Mouse (Mus musculus): ENCODE results near the gene Bloc1s1. TPM values are rescaled to one million over a fixed set of nuclear protein-coding genes. Genes with fewer than 3 reads are reported as not detected.

The Bloc1s1 gene
- polyA plus RNA-seq, 1 experiment from 2014 or later = 81.9 TPM

DNA sequence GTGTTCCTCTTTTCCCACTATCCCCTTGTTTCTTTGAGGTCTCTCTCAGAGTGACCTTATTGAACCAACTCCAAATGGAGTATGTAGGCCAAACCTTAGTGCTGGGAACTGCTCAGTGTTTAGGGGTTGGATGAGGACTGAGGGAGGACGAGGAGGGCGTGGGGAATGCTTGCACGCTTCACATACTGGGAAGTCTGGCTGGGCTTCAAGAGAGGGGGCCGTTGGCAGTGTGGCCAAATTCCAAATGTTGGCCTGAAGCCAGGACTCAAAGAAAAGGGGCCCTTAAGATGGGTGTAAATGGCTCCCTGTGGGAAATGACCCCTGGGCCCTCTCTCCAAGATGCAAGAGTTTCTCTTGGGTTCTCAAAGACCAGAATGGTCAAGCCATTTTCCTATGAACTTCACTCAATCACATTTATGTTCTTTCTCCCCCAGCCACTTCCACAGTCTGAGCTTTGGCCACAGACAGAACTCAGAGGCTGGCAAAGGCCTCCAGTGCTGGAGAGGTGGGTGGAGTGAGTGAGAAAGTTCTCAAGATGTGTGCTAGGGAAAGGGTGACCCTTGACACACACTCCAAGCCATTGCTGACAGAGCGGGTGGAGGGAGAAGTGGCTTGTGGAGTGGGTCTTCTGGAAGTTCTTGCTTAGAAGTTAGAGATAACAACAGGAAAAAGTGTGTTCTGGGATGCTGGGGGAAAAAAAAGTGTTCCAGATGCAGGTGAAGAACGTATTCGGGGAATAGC, 6.0 kb upstream of the Bloc1s1 start:
- Histone ChIP-seq H3K9me3 (replicated peaks) (no peaks in the 10 kb centered on the region), H3K9ac (no peak overlapping the region), H3K4me1 (replicated peaks) (0 out of 2 replicates have a peak, but pooled peaks cover 8% of the 10 kb centered on the region), H3K27me3 (peaks cover 74% of the 10 kb centered on the region), H3K4me3 (replicated peaks) (no peak overlapping the region), H3K4me2 (no peak overlapping the region), H3K27ac (no peak overlapping the region), H3K36me3 (no peaks in the 10 kb centered on the region)
- WGBS (ENCODE audit: insufficient replicate concordance) = 56% methylated on average over 7 of the region's 7 CpGs
- DNase-seq (no peak), ATAC-seq (ENCODE audit: low read depth) (no peak)

DNA sequence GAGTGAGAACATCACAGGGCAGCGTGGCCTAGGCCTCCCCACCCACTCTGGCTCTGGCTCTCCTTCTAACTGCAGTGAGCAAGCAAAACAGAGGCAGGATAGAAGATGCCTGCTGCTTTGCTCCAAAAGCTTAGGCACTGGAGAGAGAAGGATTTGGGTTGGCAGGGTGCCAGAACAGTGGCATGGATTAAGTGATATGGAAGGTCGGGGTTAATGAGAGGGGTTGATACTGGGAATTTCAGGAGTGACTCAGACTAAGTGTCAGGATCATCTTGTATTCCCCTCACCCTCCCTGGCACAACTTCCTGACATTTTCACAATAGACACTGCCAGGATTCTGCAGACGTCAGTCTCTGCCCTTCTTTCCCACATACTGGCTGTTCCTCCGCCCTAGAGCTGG, 4.5 kb upstream of the Bloc1s1 start:
- no peaks in the 10 kb centered on the region for H3K36me3 ChIP-seq
- no peak for ATAC-seq (ENCODE audit: low read depth)

DNA sequence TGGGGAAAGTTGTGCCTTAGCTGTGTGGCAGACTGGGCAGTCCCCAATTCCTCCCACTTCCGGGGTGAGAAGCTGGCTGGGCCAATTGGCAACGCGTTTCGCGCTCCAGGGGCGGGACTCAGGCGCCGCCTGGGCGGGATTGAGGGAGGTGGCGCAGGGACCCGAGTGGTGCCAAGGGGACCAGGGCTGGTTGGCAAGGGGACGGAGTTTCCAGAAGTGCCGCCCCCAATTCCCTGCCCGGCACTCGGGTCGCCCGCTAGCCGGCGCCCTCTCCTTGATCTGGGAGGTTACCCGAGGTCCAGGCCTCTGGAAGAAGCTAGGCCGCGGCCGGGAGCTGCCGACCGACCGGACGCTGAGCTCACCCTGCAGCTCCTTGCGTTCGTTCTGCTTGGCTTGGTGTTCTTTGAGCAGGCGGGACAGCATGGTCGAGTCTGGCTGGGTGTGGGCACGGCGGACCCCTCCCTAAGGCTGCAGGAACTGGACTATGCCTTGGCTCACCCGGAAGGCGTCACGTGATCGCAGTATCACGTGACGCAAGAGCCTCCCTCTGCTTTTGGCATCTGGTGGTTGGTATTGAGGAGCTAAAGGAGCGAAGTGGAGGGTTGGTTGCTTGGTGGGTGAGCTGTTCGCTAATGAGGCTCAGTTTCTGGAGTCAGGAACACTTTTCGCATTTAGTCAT, 683 bp downstream of the Bloc1s1 start:
- H3K4me2 ChIP-seq = peak overlapping the region; percentile 81
- H3K9me3 ChIP-seq (replicated peaks) = no peaks in the 10 kb centered on the region
- H3K9ac ChIP-seq = peak overlapping the region; percentile 88
- peak; percentile 97 for ATAC-seq (ENCODE audit: low read depth)
- H3K4me1 ChIP-seq (replicated peaks) = peaks cover 42% of the 10 kb centered on the region
- DNase-seq = peak; percentile 90
- peak overlapping the region; percentile 87 for H3K27ac ChIP-seq
- under 1% methylated on average over 42 of the region's 42 CpGs for WGBS (ENCODE audit: insufficient replicate concordance)
- no peaks in the 10 kb centered on the region for H3K36me3 ChIP-seq
- peak overlapping the region; percentile 90 for H3K4me3 ChIP-seq (replicated peaks)
- H3K27me3 ChIP-seq = peaks cover 13% of the 10 kb centered on the region; the same call in 1 of the 2 replicates

More for the DNA sequence above, 4.5 kb upstream of the Bloc1s1 start:
- Histone ChIP-seq H3K4me1 (replicated peaks) (peaks cover 11% of the 10 kb centered on the region), H3K9me3 (replicated peaks) (no peaks in the 10 kb centered on the region), H3K27ac (no peak overlapping the region), H3K27me3 (peaks cover 60% of the 10 kb centered on the region), H3K9ac (no peak overlapping the region), H3K4me2 (no peak overlapping the region), H3K4me3 (replicated peaks) (no peak overlapping the region)
- 30% methylated on average over 4 of the region's 4 CpGs for WGBS (ENCODE audit: insufficient replicate concordance)
- no peak for DNase-seq

GRCm38 (mm10) chr10:128922822-128923012, 1.1 kb downstream of the Bloc1s1 start, which contains the start of gene Rdh5:
Gene Rdh5 (minus strand): TSS chr10:128922888.
- no peak for ATAC-seq (ENCODE audit: low read depth)
- H3K4me3 ChIP-seq (replicated peaks) = peak within 1 kb of the TSS; percentile 90
- WGBS (ENCODE audit: insufficient replicate concordance) = 23% methylated on average over 1 of the region's 1 CpGs
- no peaks in the 10 kb centered on the region for H3K9me3 ChIP-seq (replicated peaks)
- peaks cover 8% of the 10 kb centered on the region; the same call in 1 of the 2 replicates for H3K27me3 ChIP-seq
- H3K4me2 ChIP-seq = peak within 1 kb of the TSS; percentile 81
- H3K4me1 ChIP-seq (replicated peaks) = peaks cover 44% of the 10 kb centered on the region
- H3K9ac ChIP-seq = peak within 1 kb of the TSS; percentile 88
- H3K36me3 ChIP-seq = peaks cover 3% of the 10 kb centered on the region
- no peak for DNase-seq
- peak within 1 kb of the TSS; percentile 87 for H3K27ac ChIP-seq

GRCm38 (mm10) chr10:128921883-128922821, 1.7 kb downstream of the Bloc1s1 start:
- Histone ChIP-seq H3K27ac (no peak overlapping the region), H3K36me3 (peaks cover 8% of the 10 kb centered on the region), H3K9ac (peak overlapping the region; percentile 88), H3K9me3 (replicated peaks) (no peaks in the 10 kb centered on the region), H3K4me1 (replicated peaks) (peaks cover 48% of the 10 kb centered on the region), H3K27me3 (0 out of 2 replicates have a peak, but pooled peaks cover 7% of the 10 kb centered on the region), H3K4me2 (peak overlapping the region; percentile 81), H3K4me3 (replicated peaks) (peak overlapping the region; percentile 90)
- no peak for DNase-seq
- ATAC-seq (ENCODE audit: low read depth) = no peak
- WGBS (ENCODE audit: insufficient replicate concordance) = 67% methylated on average over 16 of the region's 16 CpGs

DNA sequence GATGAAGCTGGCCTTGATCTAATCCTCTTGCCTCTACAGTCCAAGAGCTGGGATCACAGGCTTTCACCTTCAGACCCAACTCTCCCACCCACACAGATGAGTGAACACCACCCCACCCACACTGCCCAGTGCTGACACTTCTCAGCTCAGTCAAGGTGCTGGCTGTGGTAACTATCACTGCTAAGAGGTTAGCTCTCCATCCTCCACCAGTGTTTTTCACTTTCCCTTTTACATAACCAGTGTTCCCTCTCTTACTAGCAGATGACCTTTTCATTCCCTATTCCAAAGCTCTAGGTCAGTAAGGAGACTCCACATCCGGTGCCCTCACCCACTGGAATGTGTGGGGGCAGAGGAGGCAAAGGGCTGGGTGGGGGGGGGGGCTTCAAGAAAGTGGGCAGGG, 2.6 kb downstream of the Bloc1s1 start:
- H3K27me3 ChIP-seq = 0 out of 2 replicates have a peak, but pooled peaks cover 3% of the 10 kb centered on the region
- H3K9me3 ChIP-seq (replicated peaks) = no peaks in the 10 kb centered on the region
- H3K9ac ChIP-seq = no peak overlapping the region
- H3K4me2 ChIP-seq = no peak overlapping the region
- DNase-seq = no peak
- no peak for ATAC-seq (ENCODE audit: low read depth)
- 50% methylated on average over 1 of the region's 1 CpGs for WGBS (ENCODE audit: insufficient replicate concordance)
- H3K27ac ChIP-seq = no peak overlapping the region
- H3K4me3 ChIP-seq (replicated peaks) = no peak overlapping the region
- H3K4me1 ChIP-seq (replicated peaks) = peaks cover 48% of the 10 kb centered on the region
- H3K36me3 ChIP-seq = peaks cover 13% of the 10 kb centered on the region

DNA sequence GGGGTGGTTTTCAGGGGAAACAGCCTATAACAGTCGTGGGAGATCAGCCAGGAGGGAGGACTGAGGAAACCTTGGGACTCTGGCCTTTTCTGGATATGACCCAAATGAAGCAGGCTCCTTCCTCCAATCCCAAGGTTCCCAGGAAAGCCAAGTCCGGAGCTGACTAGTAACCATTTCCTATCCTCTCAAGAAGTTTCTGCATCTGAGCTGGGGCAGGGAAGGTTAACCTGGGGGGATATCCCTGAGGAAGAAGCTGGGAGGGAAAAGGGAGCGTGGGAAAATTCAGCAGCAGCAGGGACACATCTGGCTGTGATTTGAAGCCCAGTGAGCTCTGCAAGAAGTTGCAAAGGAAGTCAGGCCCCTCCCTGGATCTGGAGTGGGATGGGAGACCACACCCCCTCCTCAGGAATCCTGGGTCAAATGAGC, 3.1 kb downstream of the Bloc1s1 start:
- no peak overlapping the region for H3K9ac ChIP-seq
- H3K9me3 ChIP-seq (replicated peaks) = no peaks in the 10 kb centered on the region
- 60% methylated on average over 3 of the region's 3 CpGs for WGBS (ENCODE audit: insufficient replicate concordance)
- peaks cover 13% of the 10 kb centered on the region for H3K36me3 ChIP-seq
- peaks cover 48% of the 10 kb centered on the region for H3K4me1 ChIP-seq (replicated peaks)
- no peak for ATAC-seq (ENCODE audit: low read depth)
- H3K27me3 ChIP-seq = 0 out of 2 replicates have a peak, but pooled peaks cover 3% of the 10 kb centered on the region
- no peak for DNase-seq
- H3K27ac ChIP-seq = no peak overlapping the region
- no peak overlapping the region for H3K4me3 ChIP-seq (replicated peaks)
- H3K4me2 ChIP-seq = no peak overlapping the region

DNA sequence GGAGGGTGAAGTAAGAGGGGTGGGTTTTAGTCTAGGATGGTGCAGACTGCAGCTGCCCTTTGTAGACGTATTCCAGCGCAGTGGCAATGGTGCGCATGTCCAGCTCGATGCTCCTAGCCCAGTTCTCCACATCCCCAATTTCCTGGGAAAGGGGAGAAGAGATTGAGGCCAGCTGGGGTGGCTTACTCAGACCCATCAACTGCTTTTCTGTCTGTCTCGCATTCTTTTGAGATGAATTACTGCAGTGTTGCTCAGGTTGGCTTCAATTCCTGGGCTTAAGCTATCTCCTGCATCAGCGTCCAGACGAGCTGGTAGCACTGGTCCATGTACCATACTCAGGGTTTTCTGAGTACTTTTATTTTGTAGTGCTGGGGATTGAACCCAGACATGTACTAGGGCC, 3.9 kb downstream of the Bloc1s1 start:
- Histone ChIP-seq H3K4me2 (no peak overlapping the region), H3K9ac (no peak overlapping the region), H3K4me3 (replicated peaks) (no peak overlapping the region), H3K9me3 (replicated peaks) (no peaks in the 10 kb centered on the region), H3K27ac (no peak overlapping the region; the same call in 1 of the 2 replicates), H3K4me1 (replicated peaks) (peaks cover 48% of the 10 kb centered on the region), H3K36me3 (peaks cover 13% of the 10 kb centered on the region), H3K27me3 (0 out of 2 replicates have a peak, but pooled peaks cover 3% of the 10 kb centered on the region)
- no peak for DNase-seq
- ATAC-seq (ENCODE audit: low read depth) = no peak
- 81% methylated on average over 7 of the region's 7 CpGs for WGBS (ENCODE audit: insufficient replicate concordance)

DNA sequence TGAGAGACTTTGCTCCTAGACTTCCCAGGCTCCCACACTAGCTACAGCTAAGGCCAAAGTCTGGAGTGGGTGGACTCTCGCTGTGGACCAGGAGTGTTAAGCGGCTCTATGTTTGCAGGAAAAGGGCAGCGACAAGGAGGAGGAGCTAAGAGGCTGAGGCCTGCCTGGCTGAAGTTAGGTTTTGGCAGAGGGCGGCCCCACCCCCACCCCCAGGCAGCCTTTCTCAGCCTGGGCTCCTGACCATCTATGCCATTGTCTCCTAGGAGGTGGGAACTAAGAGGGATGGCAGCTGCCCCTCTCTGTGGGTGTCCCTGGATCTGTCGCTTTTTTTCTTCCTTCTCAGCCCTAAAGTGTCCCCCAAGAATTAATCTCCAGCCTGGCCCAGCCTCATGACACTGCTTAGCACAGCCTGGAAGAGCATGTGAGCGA, 4.6 kb downstream of the Bloc1s1 start:
- ATAC-seq (ENCODE audit: low read depth) = peak; percentile 8
- peaks cover 47% of the 10 kb centered on the region for H3K4me1 ChIP-seq (replicated peaks)
- H3K27ac ChIP-seq = peak overlapping the region; percentile 51

DNA sequence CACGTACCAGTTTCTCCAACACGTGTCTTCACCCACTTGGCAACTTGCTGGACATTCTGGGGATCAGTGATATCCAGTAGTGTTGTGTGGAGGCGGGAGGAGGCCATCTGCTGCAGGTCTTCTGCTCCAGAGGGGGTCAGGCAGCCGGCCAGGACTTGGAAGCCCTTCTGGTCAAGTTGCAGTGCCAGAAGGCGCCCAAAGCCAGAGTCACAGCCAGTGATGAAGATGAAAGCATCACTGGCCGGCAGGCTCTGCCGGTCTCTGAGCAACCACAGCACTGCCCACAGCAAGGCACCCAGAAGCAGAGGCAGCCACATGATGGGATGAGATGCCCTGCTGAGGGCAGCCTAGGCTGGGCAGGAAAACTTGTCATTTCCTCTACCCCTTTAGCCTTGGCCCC, 5.6 kb downstream of the Bloc1s1 start:
- Histone ChIP-seq H3K9ac (no peak overlapping the region), H3K27me3 (no peaks in the 10 kb centered on the region), H3K4me2 (no peak overlapping the region), H3K9me3 (replicated peaks) (no peaks in the 10 kb centered on the region), H3K36me3 (peaks cover 13% of the 10 kb centered on the region), H3K4me1 (replicated peaks) (peaks cover 38% of the 10 kb centered on the region), H3K27ac (no peak overlapping the region), H3K4me3 (replicated peaks) (no peak overlapping the region)
- ATAC-seq (ENCODE audit: low read depth) (no peak), DNase-seq (no peak)
- 72% methylated on average over 7 of the region's 7 CpGs for WGBS (ENCODE audit: insufficient replicate concordance)

More for the DNA sequence above, 4.6 kb downstream of the Bloc1s1 start:
- no peaks in the 10 kb centered on the region for H3K9me3 ChIP-seq (replicated peaks)
- no peak overlapping the region for H3K4me3 ChIP-seq (replicated peaks)
- 32% methylated on average over 6 of the region's 6 CpGs for WGBS (ENCODE audit: insufficient replicate concordance)
- DNase-seq = no peak
- H3K27me3 ChIP-seq = no peaks in the 10 kb centered on the region
- peaks cover 13% of the 10 kb centered on the region for H3K36me3 ChIP-seq
- H3K4me2 ChIP-seq = no peak overlapping the region
- H3K9ac ChIP-seq = no peak overlapping the region

DNA sequence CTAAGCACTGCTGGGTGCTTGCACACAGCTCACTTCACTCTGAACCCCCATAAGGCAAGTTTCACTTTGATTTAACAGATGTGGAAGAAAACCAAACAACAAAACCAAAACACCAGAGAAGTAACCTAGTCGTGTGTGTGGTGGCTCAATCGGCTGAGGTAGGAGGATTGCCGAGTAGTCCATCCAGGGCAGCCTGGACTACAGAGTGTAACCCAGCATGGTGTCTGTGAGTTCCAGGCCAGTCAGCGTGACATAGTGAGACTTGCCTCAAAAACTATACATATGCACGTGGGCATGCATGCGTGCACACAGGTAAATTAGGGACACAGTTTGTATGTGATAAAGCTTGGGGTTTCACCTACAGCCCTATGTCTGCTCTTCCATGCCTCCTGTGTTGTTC, 6.4 kb downstream of the Bloc1s1 start:
- Histone ChIP-seq H3K36me3 (peaks cover 13% of the 10 kb centered on the region), H3K9ac (no peak overlapping the region)
- 71% methylated on average over 6 of the region's 6 CpGs for WGBS (ENCODE audit: insufficient replicate concordance)

More for the DNA sequence above, 6.4 kb downstream of the Bloc1s1 start:
- ATAC-seq (ENCODE audit: low read depth) (no peak), DNase-seq (no peak)
- Histone ChIP-seq H3K4me1 (replicated peaks) (peaks cover 34% of the 10 kb centered on the region), H3K4me3 (replicated peaks) (no peak overlapping the region), H3K27ac (no peak overlapping the region), H3K4me2 (no peak overlapping the region), H3K9me3 (replicated peaks) (no peaks in the 10 kb centered on the region), H3K27me3 (no peaks in the 10 kb centered on the region)
